Mouse (Mus musculus): Measurements from ENCODE around the gene C2cd4a. TPM values are rescaled to one million over a fixed set of nuclear protein-coding genes. Genes with fewer than 3 reads are reported as not detected.

The C2cd4a gene
- polyA plus RNA-seq, 1 experiment from 2014 or later = 0.25 TPM

- Histone ChIP-seq H3K27me3 (ENCODE audit: control insufficient read depth, insufficient read depth, low read depth, low read length) (no peaks in the 10 kb centered on the region), H3K4me3 (ENCODE audit: low read depth, low read length) (no peak overlapping the region), H3K36me3 (ENCODE audit: control insufficient read depth, insufficient read depth, low read length) (no peaks in the 10 kb centered on the region), H3K4me2 (ENCODE audit: low read length) (no peak overlapping the region), H3K27ac (ENCODE audit: low read length) (no peak overlapping the region), H3K4me1 (ENCODE audit: control insufficient read depth, insufficient read depth, low read length) (0 out of 2 replicates have a peak, but pooled peaks cover 3% of the 10 kb centered on the region), H3K9me3 (replicated peaks; ENCODE audit: control insufficient read depth, low read length, poor library complexity, severe bottlenecking) (no peaks in the 10 kb centered on the region), H3K9ac (ENCODE audit: low read depth, low read length) (no peak overlapping the region)
- WGBS = 70% methylated on average over 5 of the region's 5 CpGs
- ATAC-seq = no peak
These were observed 25.1 kb downstream of the C2cd4a start for GRCm38 (mm10) chr9:67807000-67807399.

- Histone ChIP-seq H3K27me3 (ENCODE audit: control insufficient read depth, insufficient read depth, low read depth, low read length) (no peaks in the 10 kb centered on the region), H3K27ac (ENCODE audit: low read length) (no peak overlapping the region), H3K9me3 (replicated peaks; ENCODE audit: control insufficient read depth, low read length, poor library complexity, severe bottlenecking) (no peaks in the 10 kb centered on the region), H3K4me2 (ENCODE audit: low read length) (no peak overlapping the region), H3K4me3 (ENCODE audit: low read depth, low read length) (no peak overlapping the region), H3K36me3 (ENCODE audit: control insufficient read depth, insufficient read depth, low read length) (no peaks in the 10 kb centered on the region), H3K9ac (ENCODE audit: low read depth, low read length) (no peak overlapping the region), H3K4me1 (ENCODE audit: control insufficient read depth, insufficient read depth, low read length) (no peaks in the 10 kb centered on the region)
- no peak for ATAC-seq
- WGBS = 32% methylated on average over 6 of the region's 6 CpGs
These were observed 29.9 kb downstream of the C2cd4a start for GRCm38 (mm10) chr9:67802241-67802640.

GRCm38 (mm10) chr9:67799078-67799819, 32.9 kb downstream of the C2cd4a start:
- H3K9ac ChIP-seq (ENCODE audit: low read depth, low read length) = no peak overlapping the region
- H3K27me3 ChIP-seq (ENCODE audit: control insufficient read depth, insufficient read depth, low read depth, low read length) = no peaks in the 10 kb centered on the region
- 59% methylated on average over 14 of the region's 14 CpGs for WGBS
- H3K4me2 ChIP-seq (ENCODE audit: low read length) = no peak overlapping the region
- no peak overlapping the region for H3K4me3 ChIP-seq (ENCODE audit: low read depth, low read length)
- H3K36me3 ChIP-seq (ENCODE audit: control insufficient read depth, insufficient read depth, low read length) = no peaks in the 10 kb centered on the region
- ATAC-seq = no peak
- no peaks in the 10 kb centered on the region for H3K9me3 ChIP-seq (replicated peaks; ENCODE audit: control insufficient read depth, low read length, poor library complexity, severe bottlenecking)
- H3K4me1 ChIP-seq (ENCODE audit: control insufficient read depth, insufficient read depth, low read length) = peaks cover 14% of the 10 kb centered on the region
- no peak overlapping the region for H3K27ac ChIP-seq (ENCODE audit: low read length)

- Histone ChIP-seq H3K9ac (ENCODE audit: low read depth, low read length) (0 out of 2 replicates have a peak overlapping the region, but pooled peaks have one; percentile 50), H3K36me3 (ENCODE audit: control insufficient read depth, insufficient read depth, low read length) (no peaks in the 10 kb centered on the region), H3K27me3 (ENCODE audit: control insufficient read depth, insufficient read depth, low read depth, low read length) (no peaks in the 10 kb centered on the region), H3K4me2 (ENCODE audit: low read length) (peak overlapping the region; percentile 44), H3K4me3 (ENCODE audit: low read depth, low read length) (no peak overlapping the region), H3K9me3 (replicated peaks; ENCODE audit: control insufficient read depth, low read length, poor library complexity, severe bottlenecking) (no peaks in the 10 kb centered on the region), H3K4me1 (ENCODE audit: control insufficient read depth, insufficient read depth, low read length) (peaks cover 15% of the 10 kb centered on the region), H3K27ac (ENCODE audit: low read length) (peak overlapping the region; percentile 60)
- WGBS = 19% methylated on average over 14 of the region's 14 CpGs
- peak; percentile 72; the same call in 1 of the 2 replicates for ATAC-seq
These were observed 36.9 kb downstream of the C2cd4a start for GRCm38 (mm10) chr9:67795205-67795675.

GRCm38 (mm10) chr9:67794668-67795067, 37.5 kb downstream of the C2cd4a start:
- 0 out of 2 replicates have a peak, but pooled peaks have one; percentile 60 for ATAC-seq

GRCm38 (mm10) chr9:67794216-67794615, 37.9 kb downstream of the C2cd4a start:
- ATAC-seq = 0 out of 2 replicates have a peak, but pooled peaks have one; percentile 39
- Histone ChIP-seq H3K4me2 (ENCODE audit: low read length) (no peak overlapping the region), H3K9ac (ENCODE audit: low read depth, low read length) (no peak overlapping the region), H3K4me3 (ENCODE audit: low read depth, low read length) (no peak overlapping the region), H3K27ac (ENCODE audit: low read length) (no peak overlapping the region), H3K27me3 (ENCODE audit: control insufficient read depth, insufficient read depth, low read depth, low read length) (no peaks in the 10 kb centered on the region), H3K9me3 (replicated peaks; ENCODE audit: control insufficient read depth, low read length, poor library complexity, severe bottlenecking) (no peaks in the 10 kb centered on the region), H3K36me3 (ENCODE audit: control insufficient read depth, insufficient read depth, low read length) (no peaks in the 10 kb centered on the region), H3K4me1 (ENCODE audit: control insufficient read depth, insufficient read depth, low read length) (peaks cover 15% of the 10 kb centered on the region)
- WGBS = 38% methylated on average over 1 of the region's 1 CpGs

More at GRCm38 (mm10) chr9:67794668-67795067, 37.5 kb downstream of the C2cd4a start:
- Histone ChIP-seq H3K27me3 (ENCODE audit: control insufficient read depth, insufficient read depth, low read depth, low read length) (no peaks in the 10 kb centered on the region), H3K36me3 (ENCODE audit: control insufficient read depth, insufficient read depth, low read length) (no peaks in the 10 kb centered on the region), H3K9ac (ENCODE audit: low read depth, low read length) (no peak overlapping the region), H3K4me1 (ENCODE audit: control insufficient read depth, insufficient read depth, low read length) (peaks cover 15% of the 10 kb centered on the region), H3K9me3 (replicated peaks; ENCODE audit: control insufficient read depth, low read length, poor library complexity, severe bottlenecking) (no peaks in the 10 kb centered on the region), H3K4me3 (ENCODE audit: low read depth, low read length) (no peak overlapping the region), H3K4me2 (ENCODE audit: low read length) (no peak overlapping the region), H3K27ac (ENCODE audit: low read length) (no peak overlapping the region)
- 87% methylated on average over 4 of the region's 4 CpGs for WGBS

- Histone ChIP-seq H3K4me3 (ENCODE audit: low read depth, low read length) (no peak overlapping the region), H3K36me3 (ENCODE audit: control insufficient read depth, insufficient read depth, low read length) (no peaks in the 10 kb centered on the region), H3K9ac (ENCODE audit: low read depth, low read length) (no peak overlapping the region), H3K4me2 (ENCODE audit: low read length) (no peak overlapping the region), H3K4me1 (ENCODE audit: control insufficient read depth, insufficient read depth, low read length) (peaks cover 15% of the 10 kb centered on the region), H3K27me3 (ENCODE audit: control insufficient read depth, insufficient read depth, low read depth, low read length) (no peaks in the 10 kb centered on the region), H3K27ac (ENCODE audit: low read length) (no peak overlapping the region), H3K9me3 (replicated peaks; ENCODE audit: control insufficient read depth, low read length, poor library complexity, severe bottlenecking) (no peaks in the 10 kb centered on the region)
- no peak for ATAC-seq
- WGBS = 81% methylated on average over 6 of the region's 6 CpGs
These were observed 38.6 kb downstream of the C2cd4a start for GRCm38 (mm10) chr9:67793501-67793900.

- H3K4me2 ChIP-seq (ENCODE audit: low read length) = no peak overlapping the region
- no peak overlapping the region for H3K9ac ChIP-seq (ENCODE audit: low read depth, low read length)
- peaks cover 15% of the 10 kb centered on the region for H3K4me1 ChIP-seq (ENCODE audit: control insufficient read depth, insufficient read depth, low read length)
- H3K27me3 ChIP-seq (ENCODE audit: control insufficient read depth, insufficient read depth, low read depth, low read length) = no peaks in the 10 kb centered on the region
- H3K4me3 ChIP-seq (ENCODE audit: low read depth, low read length) = no peak overlapping the region
- no peaks in the 10 kb centered on the region for H3K36me3 ChIP-seq (ENCODE audit: control insufficient read depth, insufficient read depth, low read length)
- ATAC-seq = no peak
- no peaks in the 10 kb centered on the region for H3K9me3 ChIP-seq (replicated peaks; ENCODE audit: control insufficient read depth, low read length, poor library complexity, severe bottlenecking)
- WGBS = 67% methylated on average over 5 of the region's 5 CpGs
- H3K27ac ChIP-seq (ENCODE audit: low read length) = no peak overlapping the region
These were observed 39.7 kb downstream of the C2cd4a start for GRCm38 (mm10) chr9:67792405-67792804.

GRCm38 (mm10) chr9:67787671-67788070, 44.5 kb downstream of the C2cd4a start:
- no peak overlapping the region for H3K4me3 ChIP-seq (ENCODE audit: low read depth, low read length)
- no peaks in the 10 kb centered on the region for H3K27me3 ChIP-seq (ENCODE audit: control insufficient read depth, insufficient read depth, low read depth, low read length)
- ATAC-seq = no peak
- 62% methylated on average over 6 of the region's 6 CpGs for WGBS
- no peaks in the 10 kb centered on the region for H3K4me1 ChIP-seq (ENCODE audit: control insufficient read depth, insufficient read depth, low read length)
- H3K27ac ChIP-seq (ENCODE audit: low read length) = no peak overlapping the region
- H3K9me3 ChIP-seq (replicated peaks; ENCODE audit: control insufficient read depth, low read length, poor library complexity, severe bottlenecking) = 0 out of 2 replicates have a peak, but pooled peaks cover 3% of the 10 kb centered on the region
- no peaks in the 10 kb centered on the region for H3K36me3 ChIP-seq (ENCODE audit: control insufficient read depth, insufficient read depth, low read length)
- no peak overlapping the region for H3K4me2 ChIP-seq (ENCODE audit: low read length)
- no peak overlapping the region for H3K9ac ChIP-seq (ENCODE audit: low read depth, low read length)
